Mouse (Mus musculus) CD8-positive naive resting alpha-beta T cell, adult 2 months (primary cell): ENCODE results near the gene Hist2h2ab.
"Not testable (repeated sequence)": the region's sequence is repeated elsewhere in the genome, so short reads cannot be mapped to it uniquely, and the experiment has no call there.

ENCODE experiments used
- DNase-seq, 2 experiments: peaks; one replicate each; pipeline ENCODE4 v3.0.0; 2022; ENCODE audit warnings: low read depth in 2 of 2, low spot score in 2 of 2

Gene Hist2h2ab

GRCm38 (mm10) chr3:96236834-96237334 is 17.2 kb downstream of the Hist2h2ab start:
- no peak for DNase-seq

GRCm38 (mm10) chr3:96237335-96237903 is 17.8 kb downstream of the Hist2h2ab start:
- DNase-seq: no peak

GRCm38 (mm10) chr3:96237904-96238511 is 18.3 kb downstream of the Hist2h2ab start:
- no peak for DNase-seq

GRCm38 (mm10) chr3:96238954-96239793 is 19.5 kb downstream of the Hist2h2ab start, which contains the start of gene Hist2h3c2:
Gene Hist2h3c2 (minus strand): TSS chr3:96239127.
- DNase-seq: peak in 1 of 2 experiments; percentile 37

DNA sequence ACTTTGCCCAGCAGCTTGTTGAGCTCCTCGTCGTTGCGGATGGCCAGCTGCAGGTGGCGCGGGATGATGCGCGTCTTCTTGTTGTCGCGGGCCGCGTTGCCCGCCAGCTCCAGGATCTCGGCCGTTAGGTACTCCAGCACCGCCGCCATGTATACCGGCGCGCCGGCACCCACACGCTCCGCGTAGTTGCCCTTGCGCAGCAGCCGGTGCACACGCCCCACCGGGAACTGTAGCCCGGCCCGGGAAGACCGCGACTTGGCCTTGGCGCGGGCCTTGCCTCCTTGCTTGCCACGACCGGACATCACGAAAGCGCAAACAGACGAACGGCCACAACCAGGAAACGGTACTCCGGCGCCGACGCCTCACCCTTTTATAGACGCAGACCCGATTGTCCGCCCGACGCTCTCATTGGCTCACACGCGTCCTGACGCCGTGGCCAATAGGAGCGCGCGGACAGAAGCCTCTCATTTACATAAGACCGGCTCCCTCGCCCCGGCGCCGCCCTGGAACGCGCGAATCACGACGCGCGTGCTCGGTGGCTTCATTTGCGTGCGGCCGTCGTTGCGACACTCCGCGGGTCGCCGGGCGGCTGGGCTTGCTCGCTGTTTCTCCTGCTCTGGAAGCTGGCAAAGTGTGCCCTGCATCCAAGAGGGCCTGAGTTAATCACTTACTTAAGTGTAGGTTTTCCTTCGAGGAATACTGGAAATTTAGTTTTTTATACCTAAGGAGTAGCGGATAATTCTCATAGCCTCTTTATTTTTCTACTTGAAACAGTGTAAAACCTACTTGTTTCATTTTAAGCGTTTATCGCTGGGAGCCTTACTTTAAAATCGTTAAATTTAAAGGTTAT is 20.5 kb downstream of the Hist2h2ab start, which contains the start of gene Hist2h2aa2:
Gene Hist2h2aa2 (minus strand): TSS at position 328 of the 850 bp plus-strand sequence.
- DNase-seq: peak; percentile 81 to 82

DNA sequence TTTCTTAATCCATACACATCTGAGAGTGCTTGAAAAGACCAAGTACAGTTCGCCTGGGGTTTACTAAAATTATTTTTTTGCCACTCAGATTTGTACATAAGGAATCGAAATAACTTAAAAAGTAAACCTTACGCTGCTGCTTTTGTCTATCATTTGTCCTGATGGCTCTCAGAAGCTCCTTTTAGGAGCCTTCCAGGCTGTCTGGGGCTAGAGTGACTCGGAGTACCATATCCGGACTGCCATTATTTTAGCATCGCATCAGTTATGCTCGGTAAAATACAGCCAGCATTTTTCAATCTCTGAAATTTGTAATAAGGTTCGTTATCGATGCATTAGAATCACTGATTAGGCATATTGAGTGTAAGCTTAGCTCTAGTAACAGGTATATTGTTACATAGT is 21.1 kb downstream of the Hist2h2ab start:
- no peak for DNase-seq

DNA sequence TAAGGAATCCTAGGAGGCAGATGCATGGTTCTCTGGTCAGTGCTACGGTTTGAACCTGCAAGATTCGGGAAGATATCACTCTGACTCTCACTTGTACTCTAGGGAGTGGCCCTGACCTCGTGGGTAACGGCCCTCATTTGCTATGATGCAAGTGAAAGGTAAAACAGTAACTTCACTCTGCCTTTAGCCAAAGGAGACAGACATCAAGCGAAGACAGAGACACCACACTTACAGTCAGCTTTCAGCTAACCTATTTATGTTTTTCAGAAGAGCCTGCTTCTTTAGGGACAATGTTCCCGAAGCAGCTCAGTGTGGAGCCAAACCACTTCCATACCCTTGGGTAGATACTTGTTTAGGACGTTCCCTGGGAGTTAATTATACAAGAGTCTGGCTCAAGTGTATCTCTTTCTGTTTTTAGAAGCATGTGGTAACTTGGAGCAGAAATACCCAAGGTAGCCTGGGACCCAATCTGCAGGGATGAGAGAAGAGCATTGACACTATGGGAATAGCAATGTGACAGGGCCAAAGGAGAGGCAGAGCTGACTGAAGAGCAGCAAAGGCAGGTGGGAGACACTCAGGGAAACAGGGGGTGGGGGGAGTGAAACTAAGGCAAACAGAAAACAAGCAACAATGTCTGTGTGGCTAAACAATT is 24.4 kb downstream of the Hist2h2ab start:
- no peak for DNase-seq

GRCm38 (mm10) chr3:96245003-96245886 is 25.6 kb downstream of the Hist2h2ab start, which contains the start of gene Hist2h2aa1:
Gene Hist2h2aa1 (plus strand): TSS chr3:96245497.
- DNase-seq: peak; percentile 73 to 79

DNA sequence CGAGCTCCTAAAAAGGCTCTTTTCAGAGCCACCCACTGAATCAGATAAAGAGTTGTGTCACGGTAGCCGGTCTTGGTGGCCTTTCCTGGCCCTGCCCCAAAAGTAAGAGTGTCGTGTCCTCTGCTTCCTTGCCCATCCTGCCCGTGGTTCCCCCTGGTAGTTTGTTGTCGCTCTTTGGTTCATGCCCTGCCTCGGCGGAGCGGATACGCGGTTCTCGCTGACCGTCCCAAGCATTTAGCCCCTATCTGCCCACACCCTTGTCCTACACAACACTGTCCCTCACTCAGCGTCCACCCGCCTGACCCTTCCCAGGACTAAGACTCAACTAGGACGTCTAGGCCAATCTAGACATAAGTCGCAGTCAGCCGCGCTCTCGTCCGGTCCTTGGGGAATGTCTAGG is 26.4 kb downstream of the Hist2h2ab start:
- DNase-seq: not testable (repeated sequence)

GRCm38 (mm10) chr3:96246427-96246856 is 26.8 kb downstream of the Hist2h2ab start, which contains the start of gene Hist2h3c1:
Gene Hist2h3c1 (plus strand): TSS chr3:96246685.
- DNase-seq: not testable (repeated sequence)

DNA sequence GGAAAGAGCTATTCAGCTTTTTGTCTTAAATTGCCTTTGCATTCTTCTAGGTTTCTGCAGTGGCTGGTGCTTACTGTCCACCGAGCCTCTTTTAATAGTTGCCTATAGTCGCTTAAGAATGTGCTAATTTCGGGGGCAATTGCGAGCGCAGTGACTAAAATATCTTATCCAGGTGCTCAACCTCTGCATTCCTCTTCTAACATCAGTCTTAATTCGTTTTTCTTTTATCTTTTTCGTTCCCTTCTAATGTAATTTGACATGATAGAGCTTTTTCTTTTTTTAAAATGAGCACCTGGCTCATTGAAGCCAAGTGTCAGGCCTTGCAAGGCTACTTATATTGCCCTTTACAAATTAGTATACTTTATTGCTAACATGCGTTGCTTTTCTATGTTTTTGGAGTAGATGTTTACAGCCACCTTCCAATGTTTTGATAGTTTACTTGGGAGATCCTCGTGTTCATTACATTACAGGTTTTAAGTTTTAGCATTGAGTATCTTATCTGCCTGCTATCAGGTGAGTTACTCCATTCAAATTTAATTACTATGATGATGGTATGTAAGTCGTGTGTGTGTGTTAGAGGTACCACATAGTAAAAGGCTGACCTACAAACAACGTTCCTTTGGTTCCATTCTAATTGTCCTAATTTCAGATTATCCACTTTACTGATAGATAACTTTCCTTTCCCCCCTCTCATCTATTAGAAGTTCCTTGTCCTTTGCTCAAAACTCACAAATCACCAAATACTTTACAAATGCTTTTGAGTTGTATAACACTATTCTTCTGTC is 27.9 kb downstream of the Hist2h2ab start:
- DNase-seq: no peak

- DNase-seq: no peak
Observed at GRCm38 (mm10) chr3:96248141-96249033, 28.7 kb downstream of the Hist2h2ab start.

GRCm38 (mm10) chr3:96249034-96249345 is 29.3 kb downstream of the Hist2h2ab start:
- no peak for DNase-seq

DNA sequence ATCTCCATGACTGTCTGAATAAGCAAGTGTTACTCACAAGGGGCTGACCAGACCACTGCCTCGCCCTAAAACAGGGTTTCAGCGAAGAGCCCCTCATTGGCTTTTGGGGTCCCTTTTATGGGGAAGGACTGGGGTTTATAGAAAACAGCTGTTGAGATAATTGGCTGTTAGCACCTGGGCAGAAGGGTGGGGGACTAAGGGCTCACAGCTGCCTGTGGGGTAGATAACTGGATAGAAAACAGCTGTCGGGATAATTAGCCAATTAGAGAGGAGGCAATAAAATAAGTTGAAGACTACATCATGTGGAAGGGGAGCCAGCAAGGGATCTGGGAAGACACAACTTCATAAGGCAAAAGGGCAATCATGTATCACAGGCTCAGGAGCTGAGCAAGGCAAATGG is 31.2 kb downstream of the Hist2h2ab start:
- DNase-seq: no peak

DNA sequence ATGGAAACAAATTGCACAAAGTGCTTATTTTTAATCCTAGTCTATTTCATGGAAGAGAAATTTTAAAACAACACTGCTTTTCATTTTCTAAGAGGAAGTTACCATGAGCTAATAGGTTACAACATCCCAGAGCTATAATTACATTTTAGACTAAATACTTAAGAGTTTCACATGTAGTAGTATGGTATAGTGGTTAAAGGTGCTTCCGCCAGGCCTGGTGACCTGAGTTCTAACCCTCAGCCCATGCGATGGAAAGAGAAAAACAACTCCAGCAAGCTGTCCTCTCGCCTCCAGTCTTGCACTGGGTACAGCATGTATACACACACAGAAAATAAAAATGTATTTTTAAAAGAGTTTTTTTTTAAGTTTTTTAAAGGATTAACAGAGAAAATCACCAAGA is 32.1 kb downstream of the Hist2h2ab start:
- DNase-seq: no peak

- DNase-seq: no peak
Observed at GRCm38 (mm10) chr3:96254683-96255355, 35.2 kb downstream of the Hist2h2ab start.
